Mouse (Mus musculus) mature B cell (primary cell): Measurements from ENCODE around the gene Adamtsl1.

Source experiments
- in situ Hi-C: fragments of 300-500 bp; cut with MboI; formaldehyde crosslinking; loops from 2 replicates; pipeline ENCODE4 v1.14.3; 2019

Gene Adamtsl1

GRCm38 (mm10) chr4:85672290-85672689 lies 158.3 kb downstream of the Adamtsl1 start:
- in situ Hi-C loops = no loop called here

- in situ Hi-C loops = no loop called here
Observed at GRCm38 (mm10) chr4:85677621-85678020, 163.6 kb downstream of the Adamtsl1 start.

DNA sequence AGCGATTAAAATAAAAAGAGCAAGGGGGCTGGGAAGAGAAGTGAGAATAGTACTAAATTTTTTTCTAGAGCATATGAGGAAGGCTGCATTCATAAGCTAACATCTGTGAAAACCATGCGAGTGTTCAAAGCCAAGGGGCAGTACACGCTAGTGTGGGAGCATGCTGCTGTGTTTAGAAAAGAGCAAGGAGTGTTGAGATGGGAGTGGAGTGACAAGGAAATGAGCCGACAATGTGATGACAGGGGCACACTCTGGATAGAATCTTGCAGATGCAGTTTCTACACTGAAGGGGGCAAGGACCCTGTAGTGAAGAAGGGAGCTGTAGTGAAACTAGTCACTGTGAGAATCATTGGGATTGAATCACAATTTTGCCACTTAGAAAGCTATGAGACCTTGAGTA lies 172.2 kb downstream of the Adamtsl1 start:
- in situ Hi-C loops = no loop called here

DNA sequence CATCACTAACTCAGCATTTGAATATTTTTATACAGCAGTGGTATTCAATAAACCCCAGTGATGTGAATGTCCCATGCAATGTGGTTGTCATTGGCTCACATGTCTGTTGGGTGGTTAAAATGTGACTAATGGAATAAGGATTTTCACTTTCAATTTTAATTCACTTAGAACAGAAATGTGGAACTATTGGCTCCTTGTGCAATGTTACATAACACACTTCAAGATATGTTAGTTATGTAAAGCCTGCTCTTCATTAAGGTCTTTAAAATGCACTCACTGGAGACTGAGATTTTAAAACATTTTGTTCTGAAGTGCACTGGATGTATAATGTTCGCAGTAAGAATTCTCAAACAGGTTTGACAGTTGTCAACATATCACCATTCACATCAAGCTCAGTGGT lies 181.3 kb downstream of the Adamtsl1 start:
- in situ Hi-C loops = no loop called here

DNA sequence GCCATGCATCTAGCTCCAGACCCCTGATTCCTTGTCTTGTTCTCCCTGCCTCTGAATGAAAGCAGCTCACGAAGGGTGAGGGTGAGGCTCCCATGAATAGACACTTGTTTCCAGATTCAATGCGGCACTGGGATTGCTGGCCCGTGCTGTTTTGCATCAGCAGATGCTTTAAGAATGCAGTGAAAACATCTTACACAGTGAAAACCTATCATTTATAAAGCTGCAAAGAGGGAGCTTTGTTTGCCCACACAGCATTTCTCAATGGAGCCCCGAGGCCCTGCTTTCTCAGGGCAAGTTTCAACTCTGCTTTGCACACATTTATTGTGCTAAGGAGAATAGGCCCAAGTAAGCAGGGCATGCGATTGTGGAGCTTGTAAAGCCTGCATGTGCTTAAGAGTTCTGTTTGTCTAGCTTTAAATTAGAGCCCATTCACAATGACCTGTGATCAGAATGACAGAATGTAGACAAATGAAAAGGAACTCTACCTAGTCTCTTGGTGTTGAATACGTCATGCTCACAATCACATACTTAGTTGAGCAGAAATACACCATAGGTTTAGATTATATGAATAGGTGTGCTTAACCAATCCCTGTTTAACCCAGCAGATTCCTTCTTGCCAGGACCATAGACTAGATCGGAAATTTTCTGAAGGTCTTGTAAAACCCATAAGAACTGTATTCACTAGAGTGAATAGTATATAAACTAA lies 193.5 kb downstream of the Adamtsl1 start:
- in situ Hi-C loops = no loop called here

DNA sequence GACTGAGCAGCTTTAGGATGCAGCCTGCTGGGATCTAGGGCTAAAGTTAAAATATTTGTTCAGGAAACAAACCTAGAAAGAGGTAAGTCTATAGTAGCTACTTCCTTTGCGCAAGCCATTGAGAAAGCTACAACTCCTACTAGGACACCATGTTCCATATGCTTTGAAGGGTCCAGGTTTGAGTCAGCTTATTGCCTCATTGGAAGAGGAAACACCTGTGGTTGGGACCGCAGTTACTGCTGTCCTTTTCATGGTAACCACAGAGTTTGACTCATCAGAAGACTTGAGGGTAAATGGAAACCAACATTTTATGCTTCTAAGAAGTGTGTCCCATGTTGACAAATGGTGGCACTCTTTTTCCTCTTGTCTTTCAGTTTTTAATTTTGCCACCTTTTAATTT lies 195.7 kb downstream of the Adamtsl1 start:
- in situ Hi-C loops = no loop called here

GRCm38 (mm10) chr4:85724999-85725398 lies 211.0 kb downstream of the Adamtsl1 start:
- in situ Hi-C loops = no loop called here

GRCm38 (mm10) chr4:85727731-85728130 lies 213.8 kb downstream of the Adamtsl1 start:
- in situ Hi-C loops = no loop called here

DNA sequence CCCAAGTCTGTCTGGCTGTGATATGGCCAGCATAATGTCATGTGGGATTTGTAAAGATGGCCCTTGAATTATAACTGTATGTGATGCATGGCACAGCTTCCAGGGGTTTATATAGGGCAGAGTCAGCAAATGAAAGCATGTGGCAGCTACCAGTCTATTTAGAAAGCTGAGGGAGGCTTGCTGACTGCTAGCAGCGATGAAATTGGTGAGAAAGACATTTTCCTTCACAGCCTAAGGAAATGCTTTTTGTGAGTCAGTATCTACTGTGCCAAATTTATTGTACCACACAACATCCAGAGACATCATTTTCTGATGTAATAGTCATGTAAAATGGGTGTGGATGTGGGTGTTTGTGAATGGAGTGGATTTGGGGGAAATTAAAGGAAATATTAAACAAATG lies 214.4 kb downstream of the Adamtsl1 start:
- in situ Hi-C loops = no loop called here

DNA sequence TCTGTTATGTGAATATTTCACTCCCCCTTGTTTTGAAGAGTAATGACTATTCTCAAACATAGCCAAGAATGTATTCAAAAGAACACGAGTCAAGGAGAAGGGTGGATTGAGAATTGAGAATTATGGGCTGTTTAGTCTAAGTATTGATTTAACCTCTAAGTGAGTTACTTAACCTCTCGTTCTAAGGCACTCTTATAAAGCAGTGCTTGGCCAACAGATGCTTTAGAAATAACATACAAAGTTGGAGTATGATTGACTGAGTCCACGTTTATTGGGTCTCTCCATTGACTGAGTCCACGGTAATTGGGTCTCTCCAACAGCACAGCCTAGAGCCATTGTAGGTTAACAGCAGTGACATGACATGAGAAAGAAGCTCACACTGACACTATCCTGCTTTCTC lies 226.5 kb downstream of the Adamtsl1 start:
- in situ Hi-C loops = no loop called here

GRCm38 (mm10) chr4:85741825-85742391 lies 227.9 kb downstream of the Adamtsl1 start:
- in situ Hi-C loops = no loop called here

GRCm38 (mm10) chr4:85743427-85743826 lies 229.5 kb downstream of the Adamtsl1 start:
- in situ Hi-C loops = no loop called here

- in situ Hi-C loops = no loop called here
Observed at GRCm38 (mm10) chr4:85762684-85763083, 248.7 kb downstream of the Adamtsl1 start.

DNA sequence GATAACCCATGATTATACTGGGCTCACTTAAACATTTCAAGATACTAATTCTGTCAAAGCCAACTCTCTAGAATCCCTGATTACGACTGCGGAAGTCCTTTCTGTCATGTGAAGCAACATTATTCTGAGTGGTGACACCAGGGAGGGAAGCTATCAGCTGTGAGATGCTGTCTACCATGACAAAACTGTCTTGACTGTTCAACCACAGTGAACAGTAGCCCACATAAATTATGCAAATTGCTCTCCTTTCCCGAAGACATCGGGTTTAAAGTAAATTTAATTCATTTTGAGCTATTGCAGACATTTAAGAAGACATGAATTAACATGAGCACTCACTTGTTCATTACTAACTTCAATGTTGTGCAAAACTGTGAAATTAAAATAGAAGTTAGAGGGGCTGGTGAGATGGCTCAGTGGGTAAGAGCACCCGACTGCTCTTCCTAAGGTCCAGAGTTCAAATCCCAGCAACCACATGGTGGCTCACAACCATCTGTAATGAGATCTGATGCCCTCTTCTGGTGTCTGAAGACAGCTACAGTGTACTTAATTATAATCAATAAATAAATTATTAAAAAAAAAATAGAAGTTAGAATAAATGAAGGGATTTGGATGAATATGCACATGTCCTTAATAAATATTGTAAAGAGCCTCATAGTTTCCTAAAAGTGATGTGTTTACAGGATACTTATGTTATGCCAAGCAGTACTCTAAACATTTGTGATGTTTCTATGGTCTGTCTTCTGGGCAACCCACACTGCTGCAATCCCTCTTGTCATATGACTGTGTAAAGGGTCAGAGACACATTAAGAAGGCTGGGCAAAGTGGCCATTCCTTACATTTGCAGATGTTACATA lies 249.4 kb downstream of the Adamtsl1 start:
- in situ Hi-C loops = no loop called here

DNA sequence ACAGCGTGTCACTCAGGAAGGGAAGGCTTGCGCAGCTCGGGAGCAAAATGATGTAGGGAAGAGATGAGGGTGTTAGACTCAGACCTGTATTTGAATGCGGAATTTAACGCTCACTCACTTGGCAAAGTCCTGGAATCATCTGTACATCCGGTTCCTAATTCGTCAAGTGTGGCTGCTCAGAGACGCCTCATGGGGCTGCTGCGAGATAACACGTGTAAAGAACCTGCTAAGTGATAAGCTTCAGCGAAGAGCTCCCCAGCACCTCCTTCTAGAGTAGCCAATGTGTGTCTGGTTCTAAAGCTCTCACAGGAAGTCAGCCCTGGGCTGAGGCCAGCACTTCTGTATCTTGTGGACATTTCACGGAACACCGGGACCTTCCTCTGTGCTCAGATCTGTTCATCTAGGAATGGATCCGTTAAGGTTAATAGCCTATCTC lies 250.1 kb downstream of the Adamtsl1 start:
- in situ Hi-C loops = no loop called here

DNA sequence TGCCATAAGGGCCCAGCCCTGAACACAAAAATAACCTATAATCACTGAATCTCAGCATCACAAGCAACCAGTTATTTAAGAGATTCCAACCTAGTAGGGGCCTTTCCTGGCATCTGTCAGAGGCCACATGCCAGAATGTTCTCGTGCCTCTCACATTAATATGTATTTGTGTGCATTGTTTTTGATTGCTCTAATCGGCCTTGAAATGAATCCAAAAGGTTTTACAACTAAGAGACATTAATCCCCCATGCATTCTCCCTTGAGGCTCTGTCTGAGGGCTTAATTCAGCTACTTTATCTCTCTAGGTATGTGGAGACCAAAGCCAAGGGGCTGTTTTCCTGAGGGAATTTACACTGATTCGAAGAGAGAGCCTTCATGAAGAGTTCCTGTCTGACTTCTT lies 250.5 kb downstream of the Adamtsl1 start:
- in situ Hi-C loops = no loop called here

DNA sequence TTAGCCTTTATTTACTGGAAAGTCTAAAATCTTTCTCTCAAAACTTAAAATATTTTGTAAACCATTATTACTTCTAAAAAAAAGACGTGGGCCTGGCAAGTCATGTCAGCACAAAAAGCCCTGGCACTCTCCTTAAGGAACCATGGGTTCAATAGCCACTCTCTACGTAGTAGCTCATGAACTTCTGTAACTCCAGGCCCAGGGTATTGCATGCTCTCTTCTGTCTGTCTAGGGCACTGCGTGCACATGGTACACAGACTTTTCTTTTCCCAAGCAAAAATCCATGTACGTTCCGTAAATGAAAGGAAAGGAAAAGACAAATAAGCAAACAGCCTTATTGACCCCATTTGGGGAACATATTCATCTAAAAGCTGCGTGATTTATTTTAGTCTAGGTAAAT lies 253.7 kb downstream of the Adamtsl1 start:
- in situ Hi-C loops = no loop called here

- in situ Hi-C loops = no loop called here
Observed at GRCm38 (mm10) chr4:85768107-85768506, 254.1 kb downstream of the Adamtsl1 start.

DNA sequence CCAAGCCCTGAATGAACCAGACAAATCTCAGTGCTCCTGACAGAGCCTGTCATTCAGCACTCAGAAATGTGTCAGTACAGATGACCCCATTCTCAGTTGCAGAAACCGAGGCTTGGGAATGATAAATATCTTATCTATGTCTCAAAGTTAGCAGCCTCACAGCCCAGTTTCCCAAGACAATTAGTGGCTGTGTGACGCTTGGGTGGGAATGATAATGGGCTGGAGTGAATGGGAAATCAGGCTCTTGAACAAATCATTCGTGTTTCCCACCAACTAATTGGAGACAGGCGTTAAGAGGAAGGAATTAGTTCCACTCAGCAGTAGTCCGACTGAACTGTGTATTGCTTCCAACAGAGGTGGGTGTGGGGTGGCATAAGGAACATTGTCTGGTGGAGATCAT lies 268.5 kb downstream of the Adamtsl1 start:
- in situ Hi-C loops = no loop called here

GRCm38 (mm10) chr4:85783768-85784379 lies 269.9 kb downstream of the Adamtsl1 start:
- in situ Hi-C loops = no loop called here

GRCm38 (mm10) chr4:85784428-85784827 lies 270.5 kb downstream of the Adamtsl1 start:
- in situ Hi-C loops = no loop called here

DNA sequence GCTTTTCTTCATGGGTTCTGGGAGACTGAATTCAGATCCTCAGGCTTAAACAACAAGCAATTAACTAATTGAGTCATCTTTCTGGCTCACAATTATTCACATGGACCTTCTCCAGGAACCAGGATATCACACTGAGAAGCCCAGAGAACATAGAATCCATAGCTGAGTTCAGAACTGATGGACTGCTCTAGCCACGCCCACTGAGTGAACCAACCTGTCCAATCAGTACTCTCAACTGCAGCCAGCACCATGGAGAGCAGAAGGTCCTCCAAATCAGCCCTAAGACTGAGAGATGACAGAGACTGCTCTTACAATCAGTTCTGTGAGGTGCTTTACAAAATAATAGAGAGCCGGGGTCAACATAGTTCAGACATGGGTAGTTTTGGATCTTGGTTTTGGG lies 276.3 kb downstream of the Adamtsl1 start:
- in situ Hi-C loops = no loop called here
